Mouse (Mus musculus) midbrain, embryonic 13.5 days (tissue): ENCODE results near the gene Klk5. TPM values are rescaled to one million over a fixed set of nuclear protein-coding genes. Genes with fewer than 3 reads are reported as not detected.

Experiments
- ATAC-seq: fragments of 200-750 bp; cut with Nextera tagmentation; 2 replicates; pipeline ENCODE4 v1.8.0; 2017; ENCODE audit warnings: mild to moderate bottlenecking, moderate TSS enrichment, moderate library complexity
- H3K27ac ChIP-seq: fragments of 300-500 bp; sonication (generic); 2 replicates; pipeline ENCODE4 v1.5.1; 2015; ENCODE audit warnings: inconsistent platforms, mild to moderate bottlenecking, moderate library complexity
- H3K27me3 ChIP-seq: fragments of 300-500 bp; sonication (generic); 2 replicates; pipeline ENCODE4 v1.6.1; 2015; ENCODE audit warnings: mild to moderate bottlenecking, inconsistent platforms
- H3K36me3 ChIP-seq: fragments of 300-500 bp; sonication (generic); 2 replicates; pipeline ENCODE4 v1.6.1; 2015; ENCODE audit warnings: mild to moderate bottlenecking, inconsistent platforms
- H3K4me1 ChIP-seq: fragments of 300-500 bp; sonication (generic); replicated peaks from 2 replicates; pipeline ENCODE4 v1.6.1; 2015; ENCODE audit warnings: inconsistent platforms
- H3K4me2 ChIP-seq: fragments of 300-500 bp; sonication (generic); replicated peaks from 2 replicates; pipeline ENCODE4 v1.6.1; 2015; ENCODE audit warnings: moderate library complexity, mild to moderate bottlenecking, inconsistent platforms
- H3K4me3 ChIP-seq: fragments of 300-500 bp; sonication (generic); replicated peaks from 2 replicates; pipeline ENCODE4 v1.5.1; 2015; ENCODE audit warnings: mild to moderate bottlenecking, inconsistent platforms
- H3K9ac ChIP-seq: fragments of 300-500 bp; sonication (generic); replicated peaks from 2 replicates; pipeline ENCODE4 v1.6.1; 2015; ENCODE audit warnings: mild to moderate bottlenecking, inconsistent platforms
- H3K9me3 ChIP-seq: fragments of 300-500 bp; sonication (generic); 2 replicates; pipeline ENCODE4 v1.6.1; 2016; ENCODE audit warnings: mild to moderate bottlenecking, inconsistent platforms
- WGBS: fragments of 180-500 bp; shearing (Covaris S2); methylation state at CpG from one replicate; pipeline ENCODE4 v1.1.7; 2015; 5-methylcytosine and 5-hydroxymethylcytosine counted together
- polyA plus RNA-seq: library from polyadenylated mRNA; unstranded; fragments of >200 nt; fragmentation: Nextera tagmentation; extraction: Ambion mirVana; gene quantifications from 2 replicates; pipeline ENCODE4 v1.2.1, GENCODE M21; 2015

Klk5 gene
- polyA plus RNA-seq, 1 experiment from 2014 or later, result not detected

GRCm38 (mm10) chr7:43880912-43881311 is 39.1 kb downstream of the Klk5 start, which contains the start of gene Klk4:
Gene Klk4, plus strand, starts transcription at chr7:43881160.
- WGBS, result 3% methylated on average over 3 of the region's 3 CpGs
- Histone ChIP-seq H3K27ac (no peak within 1 kb of the TSS), H3K36me3 (no peaks in the 10 kb centered on the region), H3K4me2 (no peak within 1 kb of the TSS), H3K27me3 (peaks cover 3% of the 10 kb centered on the region; the same call in 1 of the 2 replicates), H3K4me1 (0 out of 2 replicates have a peak, but pooled peaks cover 7% of the 10 kb centered on the region), H3K9me3 (peaks cover 4% of the 10 kb centered on the region; the same call in 1 of the 2 replicates), H3K4me3 (no peak within 1 kb of the TSS), H3K9ac (no peak within 1 kb of the TSS)
- 0 out of 2 replicates have a peak, but pooled peaks have one; percentile 25 for ATAC-seq

- H3K27me3 ChIP-seq, result peaks cover 3% of the 10 kb centered on the region; the same call in 1 of the 2 replicates
- 0 out of 2 replicates have a peak, but pooled peaks cover 7% of the 10 kb centered on the region for H3K4me1 ChIP-seq
- no peak for ATAC-seq
- H3K27ac ChIP-seq, result no peak overlapping the region
- H3K4me3 ChIP-seq, result no peak overlapping the region
- H3K4me2 ChIP-seq, result no peak overlapping the region
- H3K9me3 ChIP-seq, result peaks cover 4% of the 10 kb centered on the region; the same call in 1 of the 2 replicates
- no peak overlapping the region for H3K9ac ChIP-seq
- H3K36me3 ChIP-seq, result no peaks in the 10 kb centered on the region
- 26% methylated on average over 4 of the region's 4 CpGs for WGBS
These were observed 40.6 kb downstream of the Klk5 start for GRCm38 (mm10) chr7:43882346-43882745.

GRCm38 (mm10) chr7:43882811-43883210 is 41.0 kb downstream of the Klk5 start:
- Histone ChIP-seq H3K27me3 (peaks cover 3% of the 10 kb centered on the region; the same call in 1 of the 2 replicates), H3K4me2 (no peak overlapping the region), H3K9me3 (peaks cover 4% of the 10 kb centered on the region; the same call in 1 of the 2 replicates), H3K9ac (no peak overlapping the region), H3K36me3 (no peaks in the 10 kb centered on the region), H3K27ac (no peak overlapping the region), H3K4me1 (0 out of 2 replicates have a peak, but pooled peaks cover 7% of the 10 kb centered on the region), H3K4me3 (no peak overlapping the region)
- no peak for ATAC-seq
- WGBS, result 19% methylated on average over 4 of the region's 4 CpGs

GRCm38 (mm10) chr7:43883547-43883946 is 41.8 kb downstream of the Klk5 start:
- Histone ChIP-seq H3K4me2 (peak overlapping the region; percentile 43), H3K9ac (no peak overlapping the region; the same call in 1 of the 2 replicates), H3K36me3 (no peaks in the 10 kb centered on the region), H3K27me3 (peaks cover 3% of the 10 kb centered on the region; the same call in 1 of the 2 replicates), H3K4me1 (0 out of 2 replicates have a peak, but pooled peaks cover 7% of the 10 kb centered on the region), H3K4me3 (peak overlapping the region; percentile 15), H3K9me3 (0 out of 2 replicates have a peak, but pooled peaks cover under 1% of the 10 kb centered on the region), H3K27ac (no peak overlapping the region)
- ATAC-seq, result peak; percentile 63
- WGBS, result 8% methylated on average over 14 of the region's 14 CpGs

- Histone ChIP-seq H3K4me3 (no peak overlapping the region), H3K27ac (no peak overlapping the region), H3K9me3 (no peaks in the 10 kb centered on the region), H3K36me3 (no peaks in the 10 kb centered on the region), H3K4me1 (no peaks in the 10 kb centered on the region), H3K9ac (no peak overlapping the region), H3K27me3 (no peaks in the 10 kb centered on the region), H3K4me2 (no peak overlapping the region)
- no peak for ATAC-seq
- 66% methylated on average over 5 of the region's 5 CpGs for WGBS
These were observed 49.6 kb downstream of the Klk5 start for GRCm38 (mm10) chr7:43891365-43891764.

GRCm38 (mm10) chr7:43891788-43892187 is 50.0 kb downstream of the Klk5 start:
- no peaks in the 10 kb centered on the region for H3K27me3 ChIP-seq
- H3K4me1 ChIP-seq, result no peaks in the 10 kb centered on the region
- no peaks in the 10 kb centered on the region for H3K36me3 ChIP-seq
- ATAC-seq, result no peak
- H3K4me2 ChIP-seq, result no peak overlapping the region
- H3K9me3 ChIP-seq, result no peaks in the 10 kb centered on the region
- WGBS, result 64% methylated on average over 3 of the region's 3 CpGs
- no peak overlapping the region for H3K27ac ChIP-seq
- H3K4me3 ChIP-seq, result no peak overlapping the region
- no peak overlapping the region for H3K9ac ChIP-seq

- Histone ChIP-seq H3K4me3 (no peak overlapping the region), H3K36me3 (no peaks in the 10 kb centered on the region), H3K9ac (no peak overlapping the region), H3K9me3 (no peaks in the 10 kb centered on the region), H3K4me1 (no peaks in the 10 kb centered on the region), H3K27ac (no peak overlapping the region), H3K4me2 (no peak overlapping the region), H3K27me3 (no peaks in the 10 kb centered on the region)
- peak; percentile 98 for ATAC-seq
- 13% methylated on average over 1 of the region's 1 CpGs for WGBS
These were observed 53.1 kb downstream of the Klk5 start for GRCm38 (mm10) chr7:43894836-43895235.

Other genes starting within 250 kb of the Klk5 start
- 0.46 TPM in 1 of 2 replicates, not detected in the other for gene Zfp819, start 234.8 kb upstream of the Klk5 start, polyA plus RNA-seq
- gene Ceacam18, start 207.3 kb upstream of the Klk5 start, polyA plus RNA-seq, result not detected in 2 replicates
- gene Siglece, start 181.8 kb upstream of the Klk5 start, polyA plus RNA-seq, result 0.24 and 0.28 TPM in 2 replicates
- gene Ctu1, start 170.0 kb upstream of the Klk5 start, polyA plus RNA-seq, result 20.3 and 21.8 TPM in 2 replicates
- not detected in 2 replicates for gene Klk14, start 151.6 kb upstream of the Klk5 start, polyA plus RNA-seq
- not detected in 2 replicates for gene Klk13, start 129.4 kb upstream of the Klk5 start, polyA plus RNA-seq
- not detected in 2 replicates for gene Klk12, start 73.1 kb upstream of the Klk5 start, polyA plus RNA-seq
- gene Klk11, start 67.4 kb upstream of the Klk5 start, polyA plus RNA-seq, result not detected in 2 replicates
- gene Klk10, start 60.9 kb upstream of the Klk5 start, polyA plus RNA-seq, result not detected in 2 replicates
- gene Klk9, start 50.1 kb upstream of the Klk5 start, polyA plus RNA-seq, result 0.13 and 0.20 TPM in 2 replicates
- 4.5 and 4.9 TPM in 2 replicates for gene Klk8, start 44.4 kb upstream of the Klk5 start, polyA plus RNA-seq
- gene Klk7, start 30.7 kb upstream of the Klk5 start, polyA plus RNA-seq, result not detected in 2 replicates
- not detected in 2 replicates for gene Klk6, start 17.5 kb upstream of the Klk5 start, polyA plus RNA-seq
- gene Klk4, start 39.2 kb downstream of the Klk5 start, polyA plus RNA-seq, result not detected in 2 replicates
- not detected in 2 replicates for gene Klk15, start 91.8 kb downstream of the Klk5 start, polyA plus RNA-seq
- not detected in 2 replicates for gene Klk1b8, start 108.7 kb downstream of the Klk5 start, polyA plus RNA-seq
- gene Klk1b1, start 124.8 kb downstream of the Klk5 start, polyA plus RNA-seq, result not detected in 2 replicates
- not detected in 2 replicates for gene Klk1b9, start 134.1 kb downstream of the Klk5 start, polyA plus RNA-seq
- gene Klk1b11, start 153.9 kb downstream of the Klk5 start, polyA plus RNA-seq, result not detected in 2 replicates
- not detected in 2 replicates for gene Klk1b26, start 170.2 kb downstream of the Klk5 start, polyA plus RNA-seq
- gene Klk1b27, start 210.3 kb downstream of the Klk5 start, polyA plus RNA-seq, result not detected in 2 replicates